Mouse (Mus musculus): ENCODE measurements around the gene Adcy7.

- no peak for TF ChIP-seq POLR2A (IDR thresholded peaks at IDR 0.05; ENCODE audit: extremely low read depth, insufficient read depth, low read length)
- no peak for TF ChIP-seq CTCF (IDR thresholded peaks at IDR 0.05; ENCODE audit: low read depth, low read length)
These were observed 76.8 kb downstream of the Adcy7 start for GRCm38 (mm10) chr8:88349046-88349445.
